Mouse (Mus musculus) liver, adult 2 months (tissue): Measurements from ENCODE around the gene Btnl2. TPM values are rescaled to one million over a fixed set of nuclear protein-coding genes. Genes with fewer than 3 reads are reported as not detected.
A peak's percentile ranks its signal among the peaks of the same experiment; 100 is the strongest.

ENCODE experiments used
- DNase-seq: peaks from one replicate; pipeline ENCODE4 v3.0.0-alpha.2; 2011; ENCODE audit warnings: low read depth, low spot score; ENCODE audit errors: extremely low read depth
- H3K27ac ChIP-seq: fragments of 200-500 bp; replicated peaks from 2 replicates; pipeline ENCODE4 v1.5.1; 2012; ENCODE audit warnings: low read depth, mild to moderate bottlenecking, control low read depth, inconsistent platforms, low read length; ENCODE audit not compliant: insufficient read depth
- H3K27me3 ChIP-seq: fragments of 200-500 bp; 2 replicates; pipeline ENCODE4 v1.6.1; 2012; ENCODE audit warnings: mild to moderate bottlenecking, moderate library complexity, low read length, inconsistent platforms; ENCODE audit not compliant: control insufficient read depth, insufficient read depth
- H3K36me3 ChIP-seq: fragments of 200-500 bp; 2 replicates; pipeline ENCODE4 v1.6.1; 2012; ENCODE audit warnings: low read length, inconsistent platforms; ENCODE audit not compliant: control insufficient read depth, insufficient read depth
- H3K4me1 ChIP-seq: fragments of 200-500 bp; 2 replicates; pipeline ENCODE4 v1.6.1; 2011; ENCODE audit warnings: low read length; ENCODE audit not compliant: control insufficient read depth, insufficient read depth
- H3K4me3 ChIP-seq: fragments of 200-500 bp; 2 replicates; pipeline ENCODE4 v1.5.1; 2011; ENCODE audit warnings: low read depth, mild to moderate bottlenecking, control low read depth, low read length, moderate library complexity; ENCODE audit not compliant: insufficient read depth
- H3K79me2 ChIP-seq: fragments of 200-500 bp; 2 replicates; pipeline ENCODE4 v1.6.1; 2012; ENCODE audit warnings: inconsistent platforms, mild to moderate bottlenecking, low read length, moderate library complexity; ENCODE audit not compliant: control insufficient read depth, insufficient read depth
- H3K9ac ChIP-seq: fragments of 200-500 bp; 2 replicates; pipeline ENCODE4 v1.6.1; 2012; ENCODE audit warnings: low read depth, mild to moderate bottlenecking, control low read depth, inconsistent platforms, low read length
- CTCF ChIP-seq: fragments of 200-500 bp; IDR thresholded peaks from 2 replicates; pipeline ENCODE4 v1.5.1; 2011; ENCODE audit warnings: low read depth, low read length, control low read depth
- POLR2A ChIP-seq: fragments of 200-500 bp; IDR thresholded peaks from 2 replicates; pipeline ENCODE4 v1.6.1; 2011; ENCODE audit warnings: low read length, control low read depth; ENCODE audit not compliant: insufficient read depth; ENCODE audit errors: extremely low read depth
- WGBS: fragments of 180-500 bp; shearing (Covaris S2); methylation state at CpG from one replicate; pipeline ENCODE4 v1.1.7; 2018; 5-methylcytosine and 5-hydroxymethylcytosine counted together
- polyA plus RNA-seq: library from polyadenylated mRNA; depleted of rRNA; stranded (reverse); fragments of >200 nt; gene quantifications from 2 replicates; pipeline ENCODE4 v1.2.3, GENCODE M21; 2012
- total RNA-seq: library from RNA; depleted of rRNA; stranded (reverse); fragments of >200 nt; gene quantifications from 2 replicates; pipeline ENCODE4 v1.2.3, GENCODE M21; 2014

The Btnl2 gene
- total and polyA plus RNA-seq, 2 experiments = 0.09 TPM; not detected in 1

DNA sequence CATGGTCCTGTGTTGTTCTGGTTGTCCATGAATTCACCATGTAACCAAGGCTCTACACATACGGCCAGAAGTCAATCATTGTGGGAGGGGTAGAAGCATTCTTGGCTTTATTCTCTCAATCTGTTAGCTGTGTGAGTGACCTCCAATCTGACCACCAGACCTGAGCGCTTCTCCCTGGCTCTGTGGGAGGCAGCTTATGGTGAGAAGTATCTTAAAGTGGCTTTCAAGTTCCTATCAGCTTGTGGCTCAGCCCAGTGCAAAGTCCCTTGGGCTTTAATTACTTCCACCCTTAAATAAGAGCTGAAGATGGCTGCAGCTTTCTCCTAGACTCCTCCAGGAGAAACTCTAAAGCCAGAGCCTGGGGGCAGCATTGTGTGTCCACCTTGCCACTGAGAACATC, 22.2 kb downstream of the Btnl2 start, which contains the start of gene Btnl1:
Btnl1 (plus strand) TSS at position 286 of the 400 bp plus-strand sequence.
- Histone ChIP-seq H3K27ac (no peak within 1 kb of the TSS), H3K9ac (no peak within 1 kb of the TSS), H3K27me3 (no peaks in the 10 kb centered on the region), H3K4me3 (no peak within 1 kb of the TSS), H3K4me1 (no peaks in the 10 kb centered on the region), H3K36me3 (no peaks in the 10 kb centered on the region), H3K79me2 (no peaks in the 10 kb centered on the region)
- no peak for DNase-seq
- TF ChIP-seq POLR2A (no peak), CTCF (no peak)
- WGBS = 76% methylated on average over 2 of the region's 2 CpGs

DNA sequence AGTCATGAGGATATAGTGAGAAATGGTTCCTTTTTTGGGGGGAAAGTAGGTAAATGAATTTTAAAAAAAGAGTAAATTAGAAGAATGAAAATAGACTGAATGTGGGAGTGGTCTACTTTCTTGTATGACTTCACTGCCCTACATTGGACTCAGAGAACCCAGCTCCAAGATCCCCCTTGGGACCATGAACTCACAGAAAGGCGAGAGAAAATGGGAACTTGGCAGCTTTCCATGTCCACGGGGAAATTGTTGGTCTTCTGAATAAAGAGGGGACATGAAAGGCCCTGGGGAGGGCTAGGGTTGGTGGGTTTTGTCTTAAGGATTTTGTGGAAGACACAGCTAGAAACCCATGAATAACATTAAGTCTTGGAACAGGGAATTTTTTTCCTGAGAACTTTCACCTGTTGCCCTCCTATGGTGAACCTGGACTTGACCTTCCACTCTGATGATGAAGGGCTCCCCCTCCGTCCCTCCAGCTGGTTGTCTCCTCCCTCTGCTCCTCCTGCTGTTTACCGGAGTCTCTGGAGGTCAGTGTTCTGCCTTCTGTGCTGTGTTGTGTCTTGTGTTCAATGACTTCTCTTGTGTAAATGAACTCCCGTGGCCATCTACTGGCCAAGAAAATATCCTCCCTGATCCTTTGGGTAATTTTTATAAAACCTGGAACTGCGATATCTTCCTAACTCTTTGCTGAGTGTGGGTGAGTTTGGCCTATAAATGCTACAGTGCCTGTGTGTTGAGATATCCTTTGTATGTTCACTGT, 23.0 kb downstream of the Btnl2 start:
- no peak overlapping the region for H3K4me3 ChIP-seq
- no peak for TF ChIP-seq POLR2A
- no peak for TF ChIP-seq CTCF

DNA sequence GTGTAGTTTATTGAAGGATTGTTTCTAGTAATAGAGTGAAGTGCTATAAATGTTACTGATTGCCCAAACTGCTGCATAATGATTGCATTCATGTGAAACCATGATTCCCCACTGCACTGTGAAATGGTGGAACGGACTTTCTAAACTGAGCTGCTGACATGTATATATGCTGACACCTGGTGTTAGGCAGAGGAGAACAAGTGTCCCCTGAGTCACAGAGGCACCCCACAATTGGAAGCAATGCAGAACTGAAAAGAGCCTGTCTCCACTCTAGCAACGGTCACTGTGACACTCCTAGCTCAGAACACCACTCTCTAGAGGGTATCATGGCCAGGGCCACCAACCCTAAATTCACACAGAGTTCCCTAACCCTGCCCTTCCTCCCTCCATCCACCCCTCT, 24.1 kb downstream of the Btnl2 start:
- no peak overlapping the region for H3K4me3 ChIP-seq
- H3K27me3 ChIP-seq = no peaks in the 10 kb centered on the region
- 82% methylated on average over 2 of the region's 2 CpGs for WGBS
- H3K9ac ChIP-seq = no peak overlapping the region
- H3K79me2 ChIP-seq = no peaks in the 10 kb centered on the region
- no peaks in the 10 kb centered on the region for H3K4me1 ChIP-seq
- TF ChIP-seq POLR2A (no peak), CTCF (no peak)
- no peak overlapping the region for H3K27ac ChIP-seq
- DNase-seq = no peak
- no peaks in the 10 kb centered on the region for H3K36me3 ChIP-seq

More for the DNA sequence above, 23.0 kb downstream of the Btnl2 start:
- H3K27me3 ChIP-seq = no peaks in the 10 kb centered on the region
- H3K79me2 ChIP-seq = no peaks in the 10 kb centered on the region
- no peak overlapping the region for H3K27ac ChIP-seq
- no peak for DNase-seq
- 49% methylated on average over 6 of the region's 6 CpGs for WGBS
- H3K9ac ChIP-seq = no peak overlapping the region
- H3K4me1 ChIP-seq = no peaks in the 10 kb centered on the region
- H3K36me3 ChIP-seq = no peaks in the 10 kb centered on the region

DNA sequence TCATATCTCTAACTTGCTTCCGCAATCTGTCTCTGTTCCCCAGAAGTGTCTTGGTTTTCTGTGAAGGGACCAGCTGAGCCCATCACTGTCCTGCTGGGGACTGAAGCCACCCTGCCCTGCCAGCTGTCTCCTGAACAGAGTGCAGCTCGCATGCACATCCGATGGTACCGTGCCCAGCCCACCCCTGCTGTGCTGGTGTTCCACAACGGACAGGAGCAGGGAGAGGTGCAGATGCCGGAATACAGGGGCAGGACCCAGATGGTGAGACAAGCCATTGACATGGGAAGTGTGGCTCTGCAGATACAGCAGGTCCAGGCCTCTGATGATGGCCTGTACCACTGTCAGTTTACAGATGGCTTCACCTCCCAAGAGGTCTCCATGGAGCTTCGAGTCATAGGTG, 24.8 kb downstream of the Btnl2 start:
- no peak overlapping the region for H3K4me3 ChIP-seq
- WGBS = 82% methylated on average over 7 of the region's 7 CpGs

DNA sequence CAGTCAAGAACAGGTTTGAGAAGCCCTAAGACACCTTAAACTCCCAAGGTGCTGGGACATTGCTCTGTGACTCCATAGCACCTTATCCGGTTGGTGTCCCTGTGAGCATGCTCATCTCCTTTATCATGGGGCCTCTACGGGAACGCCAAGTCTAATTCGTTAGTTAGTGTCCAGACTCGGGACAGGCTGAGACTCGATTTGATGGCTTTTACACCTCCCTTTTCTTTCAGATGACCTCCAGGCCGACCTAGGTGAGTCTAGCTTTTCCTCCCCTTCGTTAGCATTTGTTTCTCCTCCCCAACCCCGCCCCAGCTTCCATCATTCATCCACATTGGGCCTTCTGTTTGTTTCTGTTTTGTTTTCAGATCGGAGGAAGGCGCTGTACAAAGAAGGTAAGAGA, 27.3 kb downstream of the Btnl2 start:
- 65% methylated on average over 11 of the region's 11 CpGs for WGBS
- H3K27ac ChIP-seq = no peak overlapping the region
- DNase-seq = no peak
- H3K36me3 ChIP-seq = no peaks in the 10 kb centered on the region
- TF ChIP-seq CTCF = no peak
- no peak for TF ChIP-seq POLR2A
- no peak overlapping the region for H3K9ac ChIP-seq
- no peak overlapping the region for H3K4me3 ChIP-seq
- H3K4me1 ChIP-seq = no peaks in the 10 kb centered on the region
- no peaks in the 10 kb centered on the region; the same call in 1 of the 2 replicates for H3K27me3 ChIP-seq
- no peaks in the 10 kb centered on the region for H3K79me2 ChIP-seq

More for the DNA sequence above, 24.8 kb downstream of the Btnl2 start:
- Histone ChIP-seq H3K79me2 (no peaks in the 10 kb centered on the region), H3K9ac (no peak overlapping the region), H3K4me1 (no peaks in the 10 kb centered on the region), H3K36me3 (no peaks in the 10 kb centered on the region), H3K27me3 (no peaks in the 10 kb centered on the region), H3K27ac (no peak overlapping the region)
- TF ChIP-seq CTCF = no peak
- TF ChIP-seq POLR2A = no peak
- DNase-seq = no peak

DNA sequence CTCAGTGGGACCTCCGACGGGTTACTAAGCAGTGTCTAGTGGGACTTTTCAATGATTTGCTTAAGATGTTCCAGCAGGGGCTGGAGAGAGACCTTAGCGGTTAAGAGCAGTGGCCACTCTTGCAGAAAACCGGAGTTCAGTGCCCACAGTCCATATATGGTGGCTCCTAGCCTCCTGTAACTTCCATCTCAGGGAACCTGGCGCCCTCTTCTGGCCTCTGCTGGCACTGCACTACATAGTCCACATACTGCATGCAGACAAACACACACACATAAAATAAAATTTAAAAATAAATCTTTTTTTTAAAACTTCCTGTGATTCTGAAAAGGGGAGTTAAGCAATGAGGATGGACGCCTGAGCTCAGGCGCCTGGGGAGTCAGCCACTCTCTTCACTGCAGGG, 28.6 kb downstream of the Btnl2 start:
- 77% methylated on average over 7 of the region's 7 CpGs for WGBS
- H3K4me1 ChIP-seq = no peaks in the 10 kb centered on the region
- H3K9ac ChIP-seq = no peak overlapping the region
- H3K4me3 ChIP-seq = no peak overlapping the region
- DNase-seq = no peak
- H3K27me3 ChIP-seq = no peaks in the 10 kb centered on the region; the same call in 1 of the 2 replicates
- no peak overlapping the region for H3K27ac ChIP-seq
- H3K36me3 ChIP-seq = no peaks in the 10 kb centered on the region
- TF ChIP-seq POLR2A (no peak), CTCF (peak; percentile 34; the same call in 1 of the 2 replicates)
- H3K79me2 ChIP-seq = no peaks in the 10 kb centered on the region
